Mouse (Mus musculus) embryonic facial prominence, embryonic 15.5 days (tissue): ENCODE data around the gene Tln2. TPM values are rescaled to one million over a fixed set of nuclear protein-coding genes. Genes with fewer than 3 reads are reported as not detected.

ENCODE experiments used
- ATAC-seq: fragments of 200-750 bp; cut with Nextera tagmentation; 2 replicates; pipeline ENCODE4 v1.8.0; 2017; ENCODE audit warnings: low read depth, moderate TSS enrichment; ENCODE audit not compliant: insufficient number of reproducible peaks, low FRiP score, low TSS enrichment
- H3K27ac ChIP-seq: fragments of 300-500 bp; sonication (generic); replicated peaks from 2 replicates; pipeline ENCODE4 v1.5.1; 2015; ENCODE audit warnings: mild to moderate bottlenecking, inconsistent platforms
- H3K27me3 ChIP-seq: fragments of 300-500 bp; sonication (generic); 2 replicates; pipeline ENCODE4 v1.6.1; 2015; ENCODE audit warnings: inconsistent platforms
- H3K36me3 ChIP-seq: fragments of 300-500 bp; sonication (generic); 2 replicates; pipeline ENCODE4 v1.6.1; 2015; ENCODE audit warnings: mild to moderate bottlenecking, inconsistent platforms
- H3K4me1 ChIP-seq: fragments of 300-500 bp; sonication (generic); 2 replicates; pipeline ENCODE4 v1.6.1; 2015; ENCODE audit warnings: inconsistent platforms
- H3K4me2 ChIP-seq: fragments of 300-500 bp; sonication (generic); replicated peaks from 2 replicates; pipeline ENCODE4 v1.6.1; 2015; ENCODE audit warnings: mild to moderate bottlenecking, inconsistent platforms
- H3K4me3 ChIP-seq: fragments of 300-500 bp; sonication (generic); replicated peaks from 2 replicates; pipeline ENCODE4 v1.5.1; 2015; ENCODE audit warnings: mild to moderate bottlenecking, inconsistent platforms
- H3K9ac ChIP-seq: fragments of 300-500 bp; sonication (generic); 2 replicates; pipeline ENCODE4 v1.6.1; 2015; ENCODE audit warnings: inconsistent platforms
- H3K9me3 ChIP-seq: fragments of 300-500 bp; sonication (generic); replicated peaks from 2 replicates; pipeline ENCODE4 v1.6.1; 2016; ENCODE audit warnings: inconsistent platforms
- WGBS: fragments of 180-500 bp; shearing (Covaris S2); methylation state at CpG from one replicate; pipeline ENCODE4 v1.1.7; 2015; 5-methylcytosine and 5-hydroxymethylcytosine counted together
- polyA plus RNA-seq: library from polyadenylated mRNA; unstranded; fragments of >200 nt; fragmentation: Nextera tagmentation; extraction: Ambion mirVana; gene quantifications from 2 replicates; pipeline ENCODE4 v1.2.1, GENCODE M21; 2015

The Tln2 gene
- 33.9 and 37.2 TPM in 2 replicates for polyA plus RNA-seq

- Histone ChIP-seq H3K27ac (no peak within 1 kb of the TSS), H3K9me3 (no peaks in the 10 kb centered on the region), H3K4me1 (no peaks in the 10 kb centered on the region), H3K4me2 (no peak within 1 kb of the TSS), H3K9ac (no peak within 1 kb of the TSS), H3K36me3 (0 out of 2 replicates have a peak, but pooled peaks cover 6% of the 10 kb centered on the region), H3K27me3 (no peaks in the 10 kb centered on the region), H3K4me3 (no peak within 1 kb of the TSS)
- ATAC-seq, result no peak
- WGBS, result 94% methylated on average over 4 of the region's 4 CpGs
Measured at GRCm38 (mm10) chr9:67559603-67560002, at the start of gene Tln2. Gene Tln2 (minus strand): TSS chr9:67559703.

- WGBS, result 85% methylated on average over 1 of the region's 1 CpGs
Measured at GRCm38 (mm10) chr9:67609226-67609625, 49.7 kb upstream of the Tln2 start.

GRCm38 (mm10) chr9:67607786-67608366 is 48.4 kb upstream of the Tln2 start:
- Histone ChIP-seq H3K4me3 (no peak overlapping the region), H3K27ac (no peak overlapping the region), H3K9me3 (no peaks in the 10 kb centered on the region), H3K4me2 (no peak overlapping the region), H3K4me1 (peaks cover 6% of the 10 kb centered on the region; the same call in 1 of the 2 replicates), H3K36me3 (no peaks in the 10 kb centered on the region), H3K27me3 (no peaks in the 10 kb centered on the region), H3K9ac (no peak overlapping the region)
- WGBS, result 67% methylated on average over 9 of the region's 9 CpGs
- ATAC-seq, result no peak

More at GRCm38 (mm10) chr9:67609226-67609625, 49.7 kb upstream of the Tln2 start:
- Histone ChIP-seq H3K9ac (no peak overlapping the region), H3K4me1 (peaks cover 6% of the 10 kb centered on the region; the same call in 1 of the 2 replicates), H3K27me3 (no peaks in the 10 kb centered on the region), H3K4me3 (no peak overlapping the region), H3K27ac (no peak overlapping the region), H3K9me3 (no peaks in the 10 kb centered on the region), H3K36me3 (no peaks in the 10 kb centered on the region), H3K4me2 (no peak overlapping the region)
- no peak for ATAC-seq

- 66% methylated on average over 6 of the region's 6 CpGs for WGBS
- no peaks in the 10 kb centered on the region for H3K36me3 ChIP-seq
- H3K4me3 ChIP-seq, result no peak overlapping the region
- no peak overlapping the region for H3K27ac ChIP-seq
- no peak overlapping the region for H3K9ac ChIP-seq
- no peak for ATAC-seq
- H3K27me3 ChIP-seq, result no peaks in the 10 kb centered on the region
- H3K4me2 ChIP-seq, result no peak overlapping the region
- H3K4me1 ChIP-seq, result peaks cover 6% of the 10 kb centered on the region; the same call in 1 of the 2 replicates
- H3K9me3 ChIP-seq, result no peaks in the 10 kb centered on the region
Measured at GRCm38 (mm10) chr9:67607268-67607667, 47.8 kb upstream of the Tln2 start.

GRCm38 (mm10) chr9:67605867-67606435 is 46.4 kb upstream of the Tln2 start:
- no peak overlapping the region for H3K4me2 ChIP-seq
- H3K4me1 ChIP-seq, result peaks cover 6% of the 10 kb centered on the region; the same call in 1 of the 2 replicates
- ATAC-seq, result peak; percentile 58; the same call in 1 of the 2 replicates
- WGBS, result 49% methylated on average over 7 of the region's 7 CpGs
- H3K27me3 ChIP-seq, result no peaks in the 10 kb centered on the region
- no peak overlapping the region for H3K4me3 ChIP-seq
- no peaks in the 10 kb centered on the region for H3K9me3 ChIP-seq
- no peak overlapping the region for H3K9ac ChIP-seq
- no peaks in the 10 kb centered on the region for H3K36me3 ChIP-seq
- no peak overlapping the region; the same call in 1 of the 2 replicates for H3K27ac ChIP-seq

- no peaks in the 10 kb centered on the region for H3K36me3 ChIP-seq
- no peak for ATAC-seq
- H3K4me2 ChIP-seq, result no peak overlapping the region
- no peaks in the 10 kb centered on the region for H3K27me3 ChIP-seq
- H3K27ac ChIP-seq, result no peak overlapping the region
- no peak overlapping the region for H3K4me3 ChIP-seq
- no peaks in the 10 kb centered on the region for H3K9me3 ChIP-seq
- H3K9ac ChIP-seq, result no peak overlapping the region
- peaks cover 6% of the 10 kb centered on the region; the same call in 1 of the 2 replicates for H3K4me1 ChIP-seq
Measured at GRCm38 (mm10) chr9:67604940-67605339, 45.4 kb upstream of the Tln2 start.

- Histone ChIP-seq H3K36me3 (no peaks in the 10 kb centered on the region), H3K27ac (no peak overlapping the region), H3K9ac (no peak overlapping the region), H3K27me3 (no peaks in the 10 kb centered on the region), H3K4me1 (0 out of 2 replicates have a peak, but pooled peaks cover 3% of the 10 kb centered on the region), H3K4me3 (no peak overlapping the region), H3K9me3 (no peaks in the 10 kb centered on the region), H3K4me2 (no peak overlapping the region)
- no peak for ATAC-seq
- 83% methylated on average over 5 of the region's 5 CpGs for WGBS
Measured at GRCm38 (mm10) chr9:67602347-67602746, 42.8 kb upstream of the Tln2 start.

GRCm38 (mm10) chr9:67595221-67595620 is 35.7 kb upstream of the Tln2 start:
- H3K9me3 ChIP-seq, result no peaks in the 10 kb centered on the region
- H3K27me3 ChIP-seq, result no peaks in the 10 kb centered on the region
- WGBS, result 84% methylated on average over 5 of the region's 5 CpGs
- H3K4me2 ChIP-seq, result no peak overlapping the region
- no peaks in the 10 kb centered on the region for H3K36me3 ChIP-seq
- no peak for ATAC-seq
- H3K4me1 ChIP-seq, result no peaks in the 10 kb centered on the region
- no peak overlapping the region for H3K4me3 ChIP-seq
- no peak overlapping the region for H3K9ac ChIP-seq
- no peak overlapping the region for H3K27ac ChIP-seq

- H3K27ac ChIP-seq, result no peak overlapping the region
- H3K9me3 ChIP-seq, result no peaks in the 10 kb centered on the region
- H3K27me3 ChIP-seq, result no peaks in the 10 kb centered on the region
- no peak overlapping the region for H3K4me2 ChIP-seq
- H3K36me3 ChIP-seq, result no peaks in the 10 kb centered on the region
- H3K9ac ChIP-seq, result no peak overlapping the region
- no peak for ATAC-seq
- H3K4me1 ChIP-seq, result no peaks in the 10 kb centered on the region
- H3K4me3 ChIP-seq, result no peak overlapping the region
- 83% methylated on average over 9 of the region's 9 CpGs for WGBS
Measured at GRCm38 (mm10) chr9:67593469-67594141, 34.1 kb upstream of the Tln2 start.

- Histone ChIP-seq H3K36me3 (no peaks in the 10 kb centered on the region), H3K4me1 (no peaks in the 10 kb centered on the region), H3K27me3 (no peaks in the 10 kb centered on the region), H3K4me2 (no peak overlapping the region), H3K27ac (no peak overlapping the region), H3K4me3 (no peak overlapping the region), H3K9ac (no peak overlapping the region), H3K9me3 (no peaks in the 10 kb centered on the region)
- 88% methylated on average over 5 of the region's 5 CpGs for WGBS
- no peak for ATAC-seq
Measured at GRCm38 (mm10) chr9:67592726-67593125, 33.2 kb upstream of the Tln2 start.

GRCm38 (mm10) chr9:67587111-67587510 is 27.6 kb upstream of the Tln2 start:
- Histone ChIP-seq H3K9ac (no peak overlapping the region), H3K9me3 (no peaks in the 10 kb centered on the region), H3K4me2 (no peak overlapping the region), H3K27ac (0 out of 2 replicates have a peak overlapping the region, but pooled peaks have one; percentile 28), H3K4me3 (no peak overlapping the region), H3K27me3 (no peaks in the 10 kb centered on the region), H3K36me3 (no peaks in the 10 kb centered on the region), H3K4me1 (peaks cover 13% of the 10 kb centered on the region)
- 0 out of 2 replicates have a peak, but pooled peaks have one; percentile 26 for ATAC-seq
- WGBS, result 80% methylated on average over 3 of the region's 3 CpGs
